Mouse (Mus musculus) gastrocnemius, postnatal 10 days (tissue): ENCODE measurements around the gene Myo1h. TPM values are rescaled to one million over a fixed set of nuclear protein-coding genes. Genes with fewer than 3 reads are reported as not detected.

Experiments
- DNase-seq: peaks from one replicate; pipeline ENCODE4 v3.0.0; 2021; ENCODE audit warnings: mixed read lengths
- total RNA-seq, 2 experiments: library from RNA; stranded (reverse); gene quantifications; 2 replicates each; pipeline ENCODE4 v1.2.3; 2021

The Myo1h gene
- total RNA-seq, 2 experiments from 2014 or later = 0.43 to 0.78 TPM

DNA sequence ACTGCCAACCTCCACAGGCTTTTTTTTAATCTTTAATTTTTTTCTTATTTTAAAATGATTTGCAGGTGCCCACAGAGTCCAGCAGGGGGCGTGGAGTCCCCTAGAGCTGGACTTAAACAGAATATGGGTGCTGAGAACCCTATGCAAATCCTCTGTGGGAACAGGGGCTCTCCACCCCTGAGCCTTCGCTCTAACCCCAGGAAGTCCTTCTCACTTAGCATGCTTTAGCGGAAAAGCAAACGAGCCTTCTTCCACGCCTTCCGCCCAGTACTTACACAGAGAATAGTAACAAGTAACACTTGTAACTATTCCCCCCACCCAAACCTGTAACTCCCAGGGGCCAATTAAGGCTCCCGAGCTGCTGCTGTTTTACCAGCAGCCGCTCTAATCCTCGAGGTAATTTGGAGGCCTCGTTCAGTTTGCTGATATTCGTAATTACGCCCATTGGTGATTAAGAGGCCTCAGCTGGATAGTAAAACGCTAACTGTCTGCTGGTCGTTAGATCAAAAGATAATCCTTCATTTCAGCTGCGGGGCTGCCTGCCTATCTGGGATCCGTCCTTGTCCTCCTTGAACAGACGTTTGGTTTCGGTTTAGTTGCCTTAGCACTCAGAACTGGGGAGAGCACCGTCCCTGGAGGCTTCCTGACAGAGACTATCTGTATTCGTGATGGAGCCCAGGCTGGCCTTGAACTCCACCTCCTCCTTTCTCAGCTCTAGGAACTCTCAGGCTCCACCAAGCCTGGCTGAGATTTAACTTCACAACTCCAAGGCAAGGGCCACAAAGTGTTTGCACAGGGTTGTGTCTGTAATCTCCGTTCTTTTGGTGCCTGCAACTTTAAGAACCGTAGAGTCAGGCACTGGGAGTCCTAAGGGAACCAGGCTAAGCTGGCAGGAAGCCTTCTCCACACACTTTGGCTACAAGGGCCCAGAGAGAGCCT, 8.0 kb downstream of the Myo1h start:
- peak; percentile 32 for DNase-seq

- DNase-seq = peak; percentile 39
Measured at GRCm38 (mm10) chr5:114298212-114298894, 9.4 kb downstream of the Myo1h start.

- DNase-seq = no peak
Measured at GRCm38 (mm10) chr5:114299156-114299855, 10.3 kb downstream of the Myo1h start.

DNA sequence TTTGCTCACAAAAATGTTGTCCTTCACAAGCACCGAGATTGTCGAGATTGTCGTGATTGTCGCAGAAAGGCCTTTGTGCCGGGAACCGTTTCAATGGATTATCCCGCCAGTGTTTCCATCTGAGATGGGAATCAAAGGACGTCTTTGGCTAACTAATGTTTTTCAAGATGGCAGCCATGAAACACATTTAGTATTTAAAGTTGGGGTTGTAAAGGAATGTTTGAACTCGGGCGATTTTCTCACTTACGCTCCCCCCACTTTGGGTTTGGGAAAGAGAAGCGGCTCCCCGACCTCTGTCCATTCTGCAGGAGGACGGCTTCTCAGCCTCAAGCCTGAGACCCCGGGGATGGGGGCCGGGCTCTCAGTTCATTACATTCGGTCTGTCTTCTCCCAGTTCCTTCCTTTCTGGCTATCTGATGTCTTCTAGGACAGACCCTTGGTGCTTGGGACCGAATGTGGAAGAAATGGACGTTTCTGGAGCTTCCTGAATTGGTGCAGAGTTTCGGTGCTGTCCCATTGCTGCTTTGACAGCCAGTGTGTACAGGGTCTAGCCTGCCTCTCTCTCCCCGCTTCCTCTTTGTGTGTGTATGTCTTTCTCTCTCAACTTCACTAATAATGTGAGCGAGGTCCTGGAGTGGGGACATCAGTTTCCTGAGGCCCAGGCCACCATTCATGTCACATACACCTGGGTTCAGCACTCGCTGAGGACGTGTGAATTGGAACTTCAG, 11.1 kb downstream of the Myo1h start:
- no peak for DNase-seq

GRCm38 (mm10) chr5:114303166-114303565, 14.2 kb downstream of the Myo1h start:
- no peak for DNase-seq

- DNase-seq = peak; percentile 40
Measured at GRCm38 (mm10) chr5:114306496-114306895, 17.5 kb downstream of the Myo1h start.

- no peak for DNase-seq
Measured at GRCm38 (mm10) chr5:114308765-114309679, 20.1 kb downstream of the Myo1h start.

DNA sequence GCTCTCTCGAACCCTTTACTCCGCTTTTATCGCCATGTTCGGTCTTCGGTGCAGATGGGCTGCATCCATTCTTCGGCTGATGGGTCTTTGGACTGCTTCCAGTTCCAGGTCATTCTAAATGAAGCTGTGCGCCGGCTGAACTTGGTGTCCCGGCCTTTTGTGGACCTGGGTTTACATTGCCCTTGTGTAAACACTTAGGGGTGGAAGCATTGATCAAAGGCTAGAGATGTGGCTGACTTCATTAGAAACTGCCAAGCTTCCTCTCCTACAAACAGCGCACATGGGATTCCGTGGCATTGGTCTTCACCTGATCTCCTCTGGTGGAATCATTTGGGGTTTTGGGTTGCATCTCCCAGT, 20.7 kb downstream of the Myo1h start:
- DNase-seq = no peak

- no peak for DNase-seq
Measured at GRCm38 (mm10) chr5:114323105-114323790, 34.3 kb downstream of the Myo1h start.

GRCm38 (mm10) chr5:114323791-114324507, 35.0 kb downstream of the Myo1h start:
- DNase-seq = peak; percentile 64

DNA sequence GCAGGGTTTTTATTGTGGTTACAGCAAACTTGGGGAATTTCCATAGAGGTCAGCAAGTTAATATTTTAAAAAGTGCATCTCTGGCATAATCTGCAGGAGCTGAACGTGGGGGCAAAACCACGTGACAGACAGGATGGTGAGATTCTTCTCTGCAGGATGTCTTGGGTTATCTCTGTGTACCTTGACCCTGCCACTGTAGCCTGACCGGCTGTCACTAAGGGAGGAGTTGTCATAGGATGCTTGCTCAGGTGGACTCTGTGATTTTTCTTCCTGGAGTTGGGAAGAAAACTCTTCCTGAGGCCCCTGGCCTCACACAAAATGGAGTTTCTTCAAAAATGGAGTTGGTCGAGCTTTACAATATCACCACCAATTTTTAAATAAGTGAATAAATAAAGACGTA, 54.0 kb downstream of the Myo1h start:
- no peak for DNase-seq

DNA sequence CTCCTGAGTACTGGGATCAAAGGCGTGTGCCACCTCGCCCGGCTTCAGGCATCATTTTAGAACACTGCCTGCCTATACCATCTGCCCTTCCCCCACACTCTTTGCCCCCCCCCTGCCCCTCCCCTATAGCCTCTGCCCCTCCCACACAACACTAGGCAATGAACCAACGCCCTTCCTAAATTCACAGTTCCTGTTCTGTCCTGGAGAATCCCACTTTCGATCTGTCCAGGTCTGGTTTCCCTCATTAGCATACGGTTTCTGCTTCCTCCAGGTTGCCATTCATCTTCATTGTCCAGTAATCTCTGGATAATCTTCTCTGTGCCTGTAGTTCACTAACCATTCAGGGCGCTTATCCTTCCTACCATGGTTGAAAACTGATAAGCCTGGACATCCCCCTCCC, 54.6 kb downstream of the Myo1h start:
- no peak for DNase-seq

DNA sequence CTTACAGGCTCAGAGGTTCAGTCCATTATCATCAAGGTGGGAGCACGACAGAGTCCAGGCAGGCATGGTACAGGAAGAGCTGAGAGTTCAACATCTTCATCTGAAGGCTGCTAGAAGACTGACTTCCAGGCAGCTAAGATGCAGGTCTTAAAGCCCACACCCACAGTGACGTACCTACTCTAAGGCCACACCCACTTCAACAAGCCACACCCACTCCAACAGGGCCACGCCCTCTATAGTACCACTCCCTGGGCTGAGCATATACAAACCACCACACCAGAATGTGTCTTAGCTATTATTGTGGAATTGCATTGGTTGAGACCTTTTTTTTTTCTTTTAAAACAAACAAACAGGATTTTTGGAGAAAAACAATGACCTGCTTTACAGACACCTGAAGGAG, 56.6 kb downstream of the Myo1h start:
- DNase-seq = no peak

DNA sequence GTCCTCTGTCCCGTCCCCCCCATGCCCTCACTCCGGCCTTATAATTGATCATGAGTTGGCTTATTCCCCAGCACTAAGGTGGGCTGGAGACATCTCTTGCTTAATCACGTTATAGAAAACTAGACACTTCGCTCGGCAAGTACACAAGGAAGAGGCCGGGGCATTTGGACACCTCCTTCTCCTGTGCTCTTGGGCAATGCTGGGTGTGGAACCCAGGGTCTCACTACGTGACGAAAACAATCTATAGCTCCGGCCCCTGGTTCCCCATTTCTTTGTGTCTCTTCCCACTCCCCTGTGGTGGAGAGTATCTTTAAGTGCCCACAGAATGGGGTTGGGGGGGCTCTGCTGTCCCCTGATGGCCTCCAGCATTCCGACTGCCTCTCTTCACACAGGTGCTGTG, 58.0 kb downstream of the Myo1h start:
- DNase-seq = no peak

DNA sequence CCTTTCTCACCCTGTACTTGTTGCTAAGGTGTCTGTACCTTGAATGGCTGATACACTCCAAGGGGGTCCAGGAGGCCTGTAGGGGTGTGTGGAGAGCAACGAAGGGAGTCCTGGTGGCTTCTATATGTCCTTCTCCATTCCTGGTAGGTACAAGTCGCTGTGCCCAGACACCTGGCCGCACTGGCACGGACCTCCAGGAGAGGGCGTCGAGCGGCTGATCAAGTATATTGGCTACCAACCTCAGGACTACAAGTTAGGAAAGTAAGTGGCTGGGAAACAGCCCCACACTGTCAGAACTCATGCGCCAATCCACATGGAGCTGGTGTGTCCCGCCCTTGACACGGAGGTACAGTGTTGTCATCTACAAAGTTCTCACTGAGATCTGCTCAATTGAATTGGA, 62.5 kb downstream of the Myo1h start:
- DNase-seq = no peak

- peak; percentile 68 for DNase-seq
Measured at GRCm38 (mm10) chr5:114356250-114356935, 67.4 kb downstream of the Myo1h start.

- no peak for DNase-seq
Measured at GRCm38 (mm10) chr5:114356936-114357751, 68.2 kb downstream of the Myo1h start.

DNA sequence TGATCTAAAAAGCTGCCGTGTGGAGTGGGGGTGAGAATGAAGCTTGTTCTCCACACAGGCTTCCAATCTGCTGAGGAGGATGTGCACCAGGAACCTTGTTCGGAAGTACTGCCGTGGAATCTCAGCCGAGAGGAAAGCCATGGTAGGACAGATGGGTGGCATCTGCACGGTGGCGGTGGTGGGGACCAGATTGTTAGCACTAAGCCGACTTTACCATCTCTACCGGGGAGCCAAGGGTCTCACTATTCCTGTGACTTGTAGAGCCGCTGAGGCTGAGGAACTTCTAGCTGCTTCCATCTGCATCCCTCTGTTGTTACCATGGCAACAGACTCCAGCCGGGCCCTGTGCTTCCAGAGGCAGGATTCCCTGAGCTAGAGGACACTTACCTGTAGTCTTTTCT, 69.9 kb downstream of the Myo1h start:
- DNase-seq = no peak
